Mouse (Mus musculus) ES-Bruce4 (cell line): Measurements from ENCODE around the gene Cpsf6.

Experiments
- CTCF ChIP-seq: IDR thresholded peaks from one replicate; pipeline ENCODE4 v1.8.1; 2011; ENCODE audit warnings: low read depth, low read length
- EP300 ChIP-seq: IDR thresholded peaks from 2 replicates; pipeline ENCODE4 v1.6.1; 2011; ENCODE audit warnings: low read depth, low read length; ENCODE audit not compliant: insufficient read depth
- POLR2A ChIP-seq: IDR thresholded peaks from one replicate; pipeline ENCODE4 v1.8.1; 2011; ENCODE audit warnings: low read length; ENCODE audit not compliant: insufficient read depth

GRCm38 (mm10) chr10:117386981-117387380 is 7.2 kb upstream of the Cpsf6 start:
- no peak for TF ChIP-seq POLR2A
- no peak for TF ChIP-seq CTCF
- TF ChIP-seq EP300, result no peak
